Mouse (Mus musculus) erythroblast, adult 5-6 weeks (primary cell): ENCODE data around the gene Gpn1. TPM values are rescaled to one million over a fixed set of nuclear protein-coding genes. Genes with fewer than 3 reads are reported as not detected.

Experiments
- ATAC-seq: replicated peaks from 2 replicates; pipeline ENCODE4 v1.8.0; 2016; ENCODE audit warnings: moderate number of reproducible peaks, mild to moderate bottlenecking, moderate TSS enrichment, inconsistent platforms; ENCODE audit not compliant: poor library complexity, low FRiP score, severe bottlenecking
- total RNA-seq, 2 experiments: library from RNA; stranded (forward) in 1 of 2; stranded (reverse) in 1 of 2; fragments of 150-400 nt in 1 of 2; fragments of 200-764, 138-1000 nt in 1 of 2; gene quantifications; 2 replicates each; pipeline versions ENCODE4 v1.2.3 to v1.2.4; 2015 to 2017; ENCODE audit warnings: low replicate concordance in 2 of 2

The Gpn1 gene
- total RNA-seq, 2 experiments from 2014 or later: 4.0 to 6.9 TPM

- ATAC-seq: no peak
These were observed 34.0 kb downstream of the Gpn1 start for GRCm38 (mm10) chr5:31528560-31528959.

- no peak for ATAC-seq
These were observed 40.7 kb downstream of the Gpn1 start for GRCm38 (mm10) chr5:31535228-31535627.

DNA sequence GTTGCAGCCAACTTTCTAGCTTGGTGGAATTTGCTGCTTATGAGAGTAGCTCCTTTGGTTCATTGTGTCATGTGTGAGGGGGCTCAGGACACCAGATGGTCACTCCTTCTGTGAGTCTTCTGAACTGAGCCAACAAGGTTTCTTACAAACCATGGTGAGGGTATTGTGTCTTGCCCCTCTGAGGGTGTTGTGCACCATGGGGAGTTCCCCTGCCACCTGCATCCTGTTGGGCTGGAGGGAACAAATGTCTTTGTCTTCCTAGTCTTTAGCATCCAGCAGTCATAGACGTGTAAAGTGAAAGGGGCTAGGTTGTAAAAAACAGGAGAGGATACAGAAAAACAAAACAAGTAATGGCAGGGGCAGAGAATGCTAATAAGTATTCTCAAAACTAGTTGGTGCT, 64.9 kb downstream of the Gpn1 start:
- ATAC-seq: no peak

DNA sequence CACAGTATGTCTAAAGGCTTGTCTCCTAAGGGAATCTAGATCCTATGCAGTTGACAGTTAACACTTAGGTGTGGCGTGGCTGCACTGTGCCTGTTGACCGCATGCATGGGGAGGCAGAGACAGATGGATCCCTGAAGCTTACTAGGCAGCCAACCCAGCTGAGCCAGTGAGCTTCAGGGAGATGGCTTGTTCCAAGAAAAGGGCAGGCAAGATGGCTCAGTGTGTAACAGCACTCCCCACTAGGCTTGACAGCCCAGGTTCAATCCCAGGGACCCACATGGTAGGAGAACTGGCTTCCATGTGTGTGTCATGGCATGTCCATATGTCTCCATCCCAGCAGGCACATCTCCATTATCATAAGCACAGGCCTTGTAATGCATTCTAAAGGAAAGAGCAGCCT, 65.8 kb downstream of the Gpn1 start:
- no peak for ATAC-seq

GRCm38 (mm10) chr5:31562036-31562666, 67.6 kb downstream of the Gpn1 start:
- no peak for ATAC-seq

Other genes with a start within 250 kb of the Gpn1 start
- 1.5 TPM in 1 of 2 replicates, not detected in the other for gene Krtcap3, start 243.1 kb upstream of the Gpn1 start, total RNA-seq (2015; ENCODE audit: low replicate concordance)
- 4.0 and 4.6 TPM in 2 replicates for gene Krtcap3, start 243.1 kb upstream of the Gpn1 start, total RNA-seq (2017; ENCODE audit: low replicate concordance)
- 0.58 and 3.1 TPM in 2 replicates for gene Ift172, start 203.6 kb upstream of the Gpn1 start, total RNA-seq (2015; ENCODE audit: low replicate concordance)
- gene Ift172, start 203.6 kb upstream of the Gpn1 start, total RNA-seq (2017; ENCODE audit: low replicate concordance): 5.6 and 7.9 TPM in 2 replicates
- gene Fndc4, start 198.7 kb upstream of the Gpn1 start, total RNA-seq (2015; ENCODE audit: low replicate concordance): not detected in 2 replicates
- 0.34 TPM in 1 of 2 replicates, not detected in the other for gene Fndc4, start 198.7 kb upstream of the Gpn1 start, total RNA-seq (2017; ENCODE audit: low replicate concordance)
- gene Gckr, start 197.3 kb upstream of the Gpn1 start, total RNA-seq (2015; ENCODE audit: low replicate concordance): not detected in 2 replicates
- not detected in 2 replicates for gene Gckr, start 197.3 kb upstream of the Gpn1 start, total RNA-seq (2017; ENCODE audit: low replicate concordance)
- gene Zfp512, start 42.3 kb upstream of the Gpn1 start, total RNA-seq (2015; ENCODE audit: low replicate concordance): 5.0 and 5.9 TPM in 2 replicates
- 13.8 and 16.1 TPM in 2 replicates for gene Zfp512, start 42.3 kb upstream of the Gpn1 start, total RNA-seq (2017; ENCODE audit: low replicate concordance)
- gene 4930548H24Rik, start 9.0 kb upstream of the Gpn1 start, total RNA-seq (2015; ENCODE audit: low replicate concordance): not detected in 2 replicates
- gene 4930548H24Rik, start 9.0 kb upstream of the Gpn1 start, total RNA-seq (2017; ENCODE audit: low replicate concordance): 0.17 and 1.1 TPM in 2 replicates
- 27.2 and 58.6 TPM in 2 replicates for gene Slc4a1ap, start 32.3 kb downstream of the Gpn1 start, total RNA-seq (2015; ENCODE audit: low replicate concordance)
- gene Slc4a1ap, start 32.3 kb downstream of the Gpn1 start, total RNA-seq (2017; ENCODE audit: low replicate concordance): 34.2 and 58.8 TPM in 2 replicates
- 11.5 and 13.3 TPM in 2 replicates for gene Supt7l, start 33.1 kb downstream of the Gpn1 start, total RNA-seq (2015; ENCODE audit: low replicate concordance)
- gene Supt7l, start 33.1 kb downstream of the Gpn1 start, total RNA-seq (2017; ENCODE audit: low replicate concordance): 17.8 and 20.8 TPM in 2 replicates
- 101 TPM in 2 replicates for gene Mrpl33, start 102.2 kb downstream of the Gpn1 start, total RNA-seq (2015; ENCODE audit: low replicate concordance)
- 42.5 and 55.5 TPM in 2 replicates for gene Mrpl33, start 102.2 kb downstream of the Gpn1 start, total RNA-seq (2017; ENCODE audit: low replicate concordance)
- 9.4 TPM in 1 of 2 replicates, not detected in the other for gene Rbks, start 202.9 kb downstream of the Gpn1 start, total RNA-seq (2015; ENCODE audit: low replicate concordance)
- 2.9 and 7.2 TPM in 2 replicates for gene Rbks, start 202.9 kb downstream of the Gpn1 start, total RNA-seq (2017; ENCODE audit: low replicate concordance)
- gene Babam2, start 202.9 kb downstream of the Gpn1 start, total RNA-seq (2015; ENCODE audit: low replicate concordance): 46.6 and 83.2 TPM in 2 replicates
- gene Babam2, start 202.9 kb downstream of the Gpn1 start, total RNA-seq (2017; ENCODE audit: low replicate concordance): 15.5 and 15.8 TPM in 2 replicates